Mouse (Mus musculus) ES-Bruce4 (cell line): ENCODE results near the gene Utp20.

ENCODE experiments used
- CTCF ChIP-seq: IDR thresholded peaks from one replicate; pipeline ENCODE4 v1.8.1; 2011; ENCODE audit warnings: low read depth, low read length
- EP300 ChIP-seq: IDR thresholded peaks from 2 replicates; pipeline ENCODE4 v1.6.1; 2011; ENCODE audit warnings: low read depth, low read length; ENCODE audit not compliant: insufficient read depth
- POLR2A ChIP-seq: IDR thresholded peaks from one replicate; pipeline ENCODE4 v1.8.1; 2011; ENCODE audit warnings: low read length; ENCODE audit not compliant: insufficient read depth

DNA sequence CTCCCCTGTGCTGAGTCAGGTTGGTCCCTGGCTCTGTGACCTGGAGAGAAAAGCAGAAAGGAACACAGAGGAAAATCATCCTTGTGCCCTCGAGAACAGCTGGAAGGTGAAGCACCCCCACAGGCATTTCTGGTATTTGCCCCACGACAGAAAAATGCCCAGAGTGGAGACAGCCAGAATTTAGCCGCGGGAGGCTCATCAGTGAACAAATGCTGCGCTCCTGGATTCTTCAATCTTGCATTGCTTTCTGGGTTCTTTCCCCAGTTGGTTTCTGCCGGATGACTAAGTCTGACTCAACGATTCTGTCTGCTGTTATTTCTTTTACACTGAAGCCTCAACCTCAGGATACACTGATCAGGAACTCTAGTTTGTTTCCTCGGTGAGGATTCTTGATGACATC is 98.4 kb downstream of the Utp20 start:
- no peak for TF ChIP-seq CTCF
- TF ChIP-seq POLR2A = no peak
- no peak for TF ChIP-seq EP300
